Mouse (Mus musculus): Measurements from ENCODE around the gene Tanc1. TPM values are rescaled to one million over a fixed set of nuclear protein-coding genes. Genes with fewer than 3 reads are reported as not detected.

Gene Tanc1
- polyA plus RNA-seq, 1 experiment from 2014 or later: 2.4 TPM

DNA sequence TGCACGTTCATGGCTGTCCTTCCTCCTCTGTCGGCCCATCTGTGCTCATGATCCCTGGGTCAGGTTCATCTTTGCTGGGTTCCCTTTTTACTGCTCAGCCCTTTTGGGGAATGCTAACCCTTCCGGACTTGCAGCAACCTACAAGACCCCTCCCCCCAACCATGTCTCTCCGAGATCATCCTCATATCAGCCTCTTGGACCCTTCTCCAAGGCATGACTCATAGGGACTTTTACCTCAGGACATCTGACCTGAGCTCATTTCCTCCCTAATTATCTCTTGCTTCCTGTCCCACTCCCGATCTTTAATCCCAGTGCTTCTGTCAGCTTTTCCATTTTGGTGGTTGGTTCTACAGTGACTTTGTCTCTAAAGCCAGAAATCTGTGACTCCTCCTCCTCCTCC, 68.9 kb downstream of the Tanc1 start:
- H3K4me3 ChIP-seq (ENCODE audit: low read depth, low read length): no peak overlapping the region
- peaks cover 4% of the 10 kb centered on the region; the same call in 1 of the 2 replicates for H3K4me1 ChIP-seq (ENCODE audit: insufficient read depth)
- no peaks in the 10 kb centered on the region for H3K36me3 ChIP-seq (replicated peaks; ENCODE audit: insufficient read depth, low read length)
- H3K4me2 ChIP-seq (ENCODE audit: low read depth, low read length): no peak overlapping the region
- ATAC-seq (no peak), DNase-seq (no peak)
- TF ChIP-seq CTCF (IDR thresholded peaks at IDR 0.05; ENCODE audit: low read depth) (no peak), EP300 (IDR thresholded peaks at IDR 0.05; ENCODE audit: low read depth) (no peak)
- H3K27me3 ChIP-seq (ENCODE audit: insufficient read depth, low read length): no peaks in the 10 kb centered on the region
- H3K27ac ChIP-seq (ENCODE audit: low read depth): no peak overlapping the region
- no peaks in the 10 kb centered on the region for H3K9me3 ChIP-seq (ENCODE audit: low read length)
- WGBS (ENCODE audit: insufficient replicate concordance): 59% methylated on average over 5 of the region's 5 CpGs
- H3K9ac ChIP-seq (replicated peaks): no peak overlapping the region

DNA sequence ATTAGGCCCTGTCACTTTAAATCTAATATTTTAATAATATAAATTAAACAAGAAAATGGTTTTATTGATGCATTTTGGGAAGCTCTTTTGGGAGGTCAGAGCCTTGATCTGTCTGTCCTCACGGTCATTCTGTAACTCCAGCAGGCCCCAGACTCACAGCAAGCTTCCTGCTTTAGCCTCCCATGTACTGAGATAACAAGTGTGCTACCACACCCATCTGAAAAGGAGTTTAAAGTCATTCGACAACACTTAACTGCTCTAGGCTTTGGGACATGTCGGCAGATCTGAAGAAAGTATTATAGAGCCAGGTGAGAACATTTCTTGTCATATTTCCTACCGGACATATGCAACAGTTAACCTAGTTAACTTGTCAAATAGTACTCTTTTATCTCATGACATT, 69.3 kb downstream of the Tanc1 start:
- H3K36me3 ChIP-seq (replicated peaks; ENCODE audit: insufficient read depth, low read length): no peaks in the 10 kb centered on the region
- WGBS (ENCODE audit: insufficient replicate concordance): 64% methylated on average over 4 of the region's 4 CpGs

GRCm38 (mm10) chr2:59684864-59685605, 73.2 kb downstream of the Tanc1 start:
- no peak overlapping the region for H3K4me2 ChIP-seq (ENCODE audit: low read depth, low read length)
- H3K4me3 ChIP-seq (ENCODE audit: low read depth, low read length): no peak overlapping the region
- H3K27me3 ChIP-seq (ENCODE audit: insufficient read depth, low read length): no peaks in the 10 kb centered on the region
- no peaks in the 10 kb centered on the region for H3K4me1 ChIP-seq (ENCODE audit: insufficient read depth)
- H3K9ac ChIP-seq (replicated peaks): no peak overlapping the region
- WGBS (ENCODE audit: insufficient replicate concordance): 83% methylated on average over 16 of the region's 16 CpGs
- H3K27ac ChIP-seq (ENCODE audit: low read depth): no peak overlapping the region
- H3K9me3 ChIP-seq (ENCODE audit: low read length): no peaks in the 10 kb centered on the region
- TF ChIP-seq CTCF (IDR thresholded peaks at IDR 0.05; ENCODE audit: low read depth): no peak
- no peak for TF ChIP-seq EP300 (IDR thresholded peaks at IDR 0.05; ENCODE audit: low read depth)
- ATAC-seq (no peak), DNase-seq (no peak)
- no peaks in the 10 kb centered on the region for H3K36me3 ChIP-seq (replicated peaks; ENCODE audit: insufficient read depth, low read length)

More for the DNA sequence above, 69.3 kb downstream of the Tanc1 start:
- ATAC-seq (no peak), DNase-seq (no peak)
- no peaks in the 10 kb centered on the region for H3K27me3 ChIP-seq (ENCODE audit: insufficient read depth, low read length)
- H3K9me3 ChIP-seq (ENCODE audit: low read length): no peaks in the 10 kb centered on the region
- TF ChIP-seq CTCF (IDR thresholded peaks at IDR 0.05; ENCODE audit: low read depth): no peak
- no peak for TF ChIP-seq EP300 (IDR thresholded peaks at IDR 0.05; ENCODE audit: low read depth)
- no peak overlapping the region for H3K27ac ChIP-seq (ENCODE audit: low read depth)
- no peak overlapping the region for H3K9ac ChIP-seq (replicated peaks)
- no peak overlapping the region for H3K4me2 ChIP-seq (ENCODE audit: low read depth, low read length)
- H3K4me1 ChIP-seq (ENCODE audit: insufficient read depth): peaks cover under 1% of the 10 kb centered on the region; the same call in 1 of the 2 replicates
- no peak overlapping the region for H3K4me3 ChIP-seq (ENCODE audit: low read depth, low read length)

- H3K4me2 ChIP-seq (ENCODE audit: low read depth, low read length): no peak overlapping the region
- DNase-seq: no peak
- TF ChIP-seq CTCF (IDR thresholded peaks at IDR 0.05; ENCODE audit: low read depth) (no peak), EP300 (IDR thresholded peaks at IDR 0.05; ENCODE audit: low read depth) (no peak)
- H3K27ac ChIP-seq (ENCODE audit: low read depth): no peak overlapping the region
- no peak overlapping the region for H3K9ac ChIP-seq (replicated peaks)
- ATAC-seq: no peak
- WGBS (ENCODE audit: insufficient replicate concordance): 84% methylated on average over 4 of the region's 4 CpGs
- H3K27me3 ChIP-seq (ENCODE audit: insufficient read depth, low read length): no peaks in the 10 kb centered on the region
- H3K4me3 ChIP-seq (ENCODE audit: low read depth, low read length): no peak overlapping the region
- no peaks in the 10 kb centered on the region for H3K9me3 ChIP-seq (ENCODE audit: low read length)
- H3K4me1 ChIP-seq (ENCODE audit: insufficient read depth): no peaks in the 10 kb centered on the region
- no peaks in the 10 kb centered on the region for H3K36me3 ChIP-seq (replicated peaks; ENCODE audit: insufficient read depth, low read length)
These were observed 73.7 kb downstream of the Tanc1 start for GRCm38 (mm10) chr2:59685606-59685950.

DNA sequence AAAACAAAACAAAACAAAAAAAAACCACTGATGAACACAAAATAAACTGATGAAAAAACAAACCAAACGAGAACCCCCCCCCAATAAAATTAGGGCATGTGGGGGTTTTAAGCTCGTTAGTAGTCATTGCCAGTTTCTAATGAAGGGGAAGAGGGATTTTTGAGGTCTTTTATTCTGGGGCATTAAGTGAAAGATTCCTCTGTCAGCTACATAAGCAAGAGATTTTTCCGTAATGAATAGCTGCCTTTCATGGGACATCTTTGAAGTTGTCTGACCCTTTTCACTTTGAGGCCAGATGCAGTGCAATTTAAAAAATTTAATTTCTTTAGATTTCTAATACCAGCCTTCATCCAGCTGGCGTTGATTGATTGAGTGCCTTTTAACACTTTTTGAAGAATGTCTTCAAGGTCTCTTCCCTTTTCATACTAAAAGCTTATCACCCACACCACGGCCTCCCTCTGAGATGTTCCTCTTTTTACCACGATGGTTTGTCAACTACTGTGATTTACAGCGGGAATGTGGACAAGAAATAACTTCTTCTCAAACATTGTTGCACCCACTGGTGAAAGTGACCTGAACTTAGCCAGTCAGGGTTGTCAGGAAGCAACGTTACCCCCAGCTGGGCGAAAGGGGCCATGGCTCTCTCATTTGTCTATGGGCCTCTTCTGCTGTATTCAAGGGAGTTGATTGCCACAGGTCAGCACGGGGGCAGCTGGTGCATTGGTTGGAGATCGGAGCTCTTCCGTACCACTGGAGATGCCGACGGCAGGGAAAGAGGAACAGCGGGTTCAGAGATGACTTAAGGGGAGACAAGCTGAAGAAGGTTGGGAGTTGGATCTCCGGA, 76.6 kb downstream of the Tanc1 start:
- no peak for TF ChIP-seq CTCF (IDR thresholded peaks at IDR 0.05; ENCODE audit: low read depth)
- TF ChIP-seq EP300 (IDR thresholded peaks at IDR 0.05; ENCODE audit: low read depth): no peak
- no peak overlapping the region for H3K27ac ChIP-seq (ENCODE audit: low read depth)
- DNase-seq (no peak), ATAC-seq (no peak)
- H3K9ac ChIP-seq (replicated peaks): no peak overlapping the region
- H3K36me3 ChIP-seq (replicated peaks; ENCODE audit: insufficient read depth, low read length): no peaks in the 10 kb centered on the region
- 0 out of 2 replicates have a peak, but pooled peaks cover 3% of the 10 kb centered on the region for H3K4me1 ChIP-seq (ENCODE audit: insufficient read depth)
- H3K9me3 ChIP-seq (ENCODE audit: low read length): no peaks in the 10 kb centered on the region
- WGBS (ENCODE audit: insufficient replicate concordance): 54% methylated on average over 16 of the region's 16 CpGs
- H3K4me3 ChIP-seq (ENCODE audit: low read depth, low read length): no peak overlapping the region
- no peaks in the 10 kb centered on the region for H3K27me3 ChIP-seq (ENCODE audit: insufficient read depth, low read length)
- H3K4me2 ChIP-seq (ENCODE audit: low read depth, low read length): no peak overlapping the region

- no peak overlapping the region for H3K4me2 ChIP-seq (ENCODE audit: low read depth, low read length)
- WGBS (ENCODE audit: insufficient replicate concordance): 61% methylated on average over 4 of the region's 4 CpGs
- H3K4me1 ChIP-seq (ENCODE audit: insufficient read depth): peaks cover 5% of the 10 kb centered on the region; the same call in 1 of the 2 replicates
- no peak overlapping the region for H3K4me3 ChIP-seq (ENCODE audit: low read depth, low read length)
- H3K27ac ChIP-seq (ENCODE audit: low read depth): no peak overlapping the region
- no peaks in the 10 kb centered on the region for H3K36me3 ChIP-seq (replicated peaks; ENCODE audit: insufficient read depth, low read length)
- H3K9me3 ChIP-seq (ENCODE audit: low read length): no peaks in the 10 kb centered on the region
- ATAC-seq (no peak), DNase-seq (no peak)
- H3K27me3 ChIP-seq (ENCODE audit: insufficient read depth, low read length): no peaks in the 10 kb centered on the region
- TF ChIP-seq EP300 (IDR thresholded peaks at IDR 0.05; ENCODE audit: low read depth) (no peak), CTCF (IDR thresholded peaks at IDR 0.05; ENCODE audit: low read depth) (no peak)
- H3K9ac ChIP-seq (replicated peaks): no peak overlapping the region
These were observed 79.3 kb downstream of the Tanc1 start for GRCm38 (mm10) chr2:59691112-59691511.
